ENCODE assay signal across 7 mouse cellular contexts in genomic region chrX:74023188-74024049, GRCm38 (mm10). TPM values are rescaled to one million over a fixed set of nuclear protein-coding genes. Genes with fewer than 3 reads are reported as not detected.
DNase-seq lines count a peak whose midpoint lies in the region; ATAC-seq lines count a peak whose summit lies in the region.

Gene Irak1 (minus strand): TSS chrX:74023918.

- H3K27me3 ChIP-seq in intestine, embryonic 16.5 days (replicated peaks; ENCODE audit: control insufficient read depth, insufficient read depth, low read length): no peaks in the 10 kb centered on the region; the same call in 1 of the 2 replicates
- peaks cover 10% of the 10 kb centered on the region; the same call in 1 of the 2 replicates for H3K27me3 ChIP-seq in midbrain, embryonic 10.5 days (ENCODE audit: low read depth, poor library complexity, severe bottlenecking)

- DNase-seq in adrenal gland, postnatal 14 days: peak; percentile 90
- DNase-seq in embryo, embryonic 9.5 days (ENCODE audit: extremely low spot score): peak; percentile 68
- no peak for DNase-seq in gonadal fat pad, adult 2 months (ENCODE audit: low read depth)
- peak; percentile 58 to 68 for DNase-seq in left cerebral cortex, postnatal 36 days (ENCODE audit: low spot score in 2 of 2)
- peak; percentile 74 for DNase-seq in midbrain, embryonic 10.5 days (ENCODE audit: low spot score)
- DNase-seq in right cerebral cortex, postnatal 36 days (ENCODE audit: low spot score in 2 of 2): peak; percentile 16 to 31

- peak within 1 kb of the TSS; percentile 63 for H3K4me2 ChIP-seq in intestine, embryonic 16.5 days (ENCODE audit: low read depth, low read length)

- WGBS in intestine, embryonic 16.5 days: 13% methylated on average over 71 of the region's 72 CpGs
- 23% methylated on average over 72 of the region's 72 CpGs for WGBS in midbrain, embryonic 10.5 days

- H3K27ac ChIP-seq in intestine, embryonic 16.5 days (ENCODE audit: low read length): peak within 1 kb of the TSS; percentile 76
- peak within 1 kb of the TSS; percentile 94 for H3K27ac ChIP-seq in midbrain, embryonic 10.5 days (replicated peaks)

- H3K4me3 ChIP-seq in intestine, embryonic 16.5 days (ENCODE audit: low read length): peak within 1 kb of the TSS; percentile 64
- peak within 1 kb of the TSS; percentile 63 for H3K4me3 ChIP-seq in midbrain, embryonic 10.5 days

- intact Hi-C loops in left cerebral cortex, postnatal 36 days (cut with DNase I): loop anchor here (1.0 kb wide), 1 partner anchor 57 kb away; the partner anchor contains the start of gene Hcfc1

- 0 out of 2 replicates have a peak, but pooled peaks cover 3% of the 10 kb centered on the region for H3K36me3 ChIP-seq in intestine, embryonic 16.5 days (ENCODE audit: control insufficient read depth, insufficient read depth, low read length)
- peaks cover 34% of the 10 kb centered on the region for H3K36me3 ChIP-seq in midbrain, embryonic 10.5 days

- peak within 1 kb of the TSS; percentile 80 for H3K9ac ChIP-seq in intestine, embryonic 16.5 days (ENCODE audit: low read depth, low read length)

- H3K4me1 ChIP-seq in intestine, embryonic 16.5 days (ENCODE audit: control insufficient read depth, insufficient read depth, low read length): no peaks in the 10 kb centered on the region
- H3K4me1 ChIP-seq in midbrain, embryonic 10.5 days: peaks cover 13% of the 10 kb centered on the region

- peak; percentile 92 for ATAC-seq in intestine, embryonic 16.5 days

- no peaks in the 10 kb centered on the region for H3K9me3 ChIP-seq in intestine, embryonic 16.5 days (ENCODE audit: control insufficient read depth, low read length)
- no peaks in the 10 kb centered on the region for H3K9me3 ChIP-seq in midbrain, embryonic 10.5 days (replicated peaks)

RNA-seq across cellular contexts. Expression of gene Irak1, which starts in this region (rescaled TPM):
- 101 and 105 TPM in 2 replicates for total RNA-seq in adrenal gland, postnatal 14 days (2021)
- polyA plus RNA-seq in gonadal fat pad, adult 2 months (2012; rRNA removed): 230 and 236 TPM in 2 replicates
- 50.4 and 51.7 TPM in 2 replicates for polyA plus RNA-seq in intestine, embryonic 16.5 days (2015; fragmentation: Nextera tagmentation; extraction: Ambion mirVana)
- 10 to 100 TPM; 44.0 to 53.8 TPM for total RNA-seq in left cerebral cortex, postnatal 36 days (2021)
- 56.0 and 57.3 TPM in 2 replicates for polyA plus RNA-seq in midbrain, embryonic 10.5 days (2016; fragmentation: Nextera tagmentation; extraction: Ambion mirVana)
